Mouse (Mus musculus) left cerebral cortex, adult 18-20 months (tissue): ENCODE data around the gene Trpc4ap. TPM values are rescaled to one million over a fixed set of nuclear protein-coding genes. Genes with fewer than 3 reads are reported as not detected.

Experiments
- microRNA-seq, 2 experiments: library from miRNA; unstranded; fragments of <30 nt; microRNA quantifications; one replicate each; pipeline ENCODE4 v1.2.0; 2021
- total RNA-seq, 2 experiments: library from RNA; stranded (reverse); gene quantifications; 2 replicates each; pipeline ENCODE4 v1.2.3; 2021

Trpc4ap gene
- total RNA-seq, 2 experiments from 2014 or later, result 142 to 144 TPM

Small RNA genes lying within 50 kb of the gene (microRNA-seq; reads per million reads assigned to microRNA genes)
- 6.7 to 8.0 reads per million in 2 experiments for gene Mir499

Other genes with a start within 250 kb of the Trpc4ap start
- 10 to 100 TPM; 57.9 to 63.8 TPM for gene Ncoa6, start 218.5 kb downstream of the Trpc4ap start, total RNA-seq
- gene Acss2, start 174.4 kb downstream of the Trpc4ap start, total RNA-seq, result 10 to 100 TPM; 47.3 to 57.0 TPM
- gene Ggt7, start 174.1 kb downstream of the Trpc4ap start, total RNA-seq, result 100 to 1,000 TPM; 114 to 127 TPM
- 10 to 100 TPM; 13.1 to 14.0 TPM for gene Gss, start 99.6 kb downstream of the Trpc4ap start, total RNA-seq
- 1 to 10 TPM; 5.0 to 6.7 TPM for gene Myh7b, start 81.2 kb downstream of the Trpc4ap start, total RNA-seq
- gene Edem2, start 37.1 kb upstream of the Trpc4ap start, total RNA-seq, result 10 to 100 TPM; 18.2 to 19.9 TPM
- gene Gm17581, start 43.5 kb upstream of the Trpc4ap start, total RNA-seq, result not detected
- 1 to 10 TPM; 1.6 to 2.0 TPM for gene Procr, start 58.7 kb upstream of the Trpc4ap start, total RNA-seq
- 10 to 100 TPM; 34.3 to 35.6 TPM for gene Mmp24, start 83.0 kb upstream of the Trpc4ap start, total RNA-seq
- gene BC029722, start 127.0 kb upstream of the Trpc4ap start, total RNA-seq, result 10 to 100 TPM; 58.7 to 58.9 TPM
- 10 to 100 TPM; 73.3 to 82.5 TPM for gene Eif6, start 134.5 kb upstream of the Trpc4ap start, total RNA-seq
- gene Fam83c, start 142.5 kb upstream of the Trpc4ap start, total RNA-seq, result not detected
- 10 to 100 TPM; 84.7 to 91.8 TPM for gene Uqcc1, start 237.9 kb upstream of the Trpc4ap start, total RNA-seq
- not detected for gene Gm15557, start 248.3 kb upstream of the Trpc4ap start, total RNA-seq